Mouse (Mus musculus): ENCODE measurements around the gene Cdkal1.

DNA sequence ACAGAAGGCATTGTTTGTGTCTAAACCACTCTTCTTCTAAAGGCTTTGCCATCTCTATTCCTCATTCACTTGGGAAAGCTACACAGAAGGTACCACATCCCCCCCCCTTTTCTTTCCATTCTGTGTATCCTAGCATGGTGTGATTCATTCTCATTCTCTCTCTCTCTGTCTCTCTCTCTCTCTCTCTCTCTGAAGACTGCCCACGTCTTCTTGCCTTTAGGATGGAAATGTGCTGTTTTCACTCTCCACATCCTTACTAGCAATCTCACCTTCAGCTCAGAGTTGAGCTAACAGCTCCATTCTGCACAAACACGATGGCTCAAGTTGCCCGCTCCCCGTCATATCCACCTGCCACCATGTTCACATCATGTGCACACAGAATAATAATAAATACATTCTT is 675.6 kb downstream of the Cdkal1 start:
- TF ChIP-seq POLR2A (IDR thresholded peaks at IDR 0.05; ENCODE audit: low read depth, low read length) (no peak), CTCF (IDR thresholded peaks at IDR 0.05; ENCODE audit: extremely low read depth, insufficient read length, insufficient replicate concordance, low read depth, low read length) (no peak)

Data from small intestine, adult 2 months (tissue).